Mouse (Mus musculus): ENCODE results near the gene Stk32c. TPM values are rescaled to one million over a fixed set of nuclear protein-coding genes. Genes with fewer than 3 reads are reported as not detected.

The Stk32c gene
- total and polyA plus RNA-seq, 2 experiments from 2014 or later = 0.42 TPM; not detected in 1

GRCm38 (mm10) chr7:139185971-139186370 is 27.1 kb downstream of the Stk32c start:
- TF ChIP-seq CTCF (IDR thresholded peaks at IDR 0.05; ENCODE audit: low read depth) = no peak
- no peak for TF ChIP-seq EP300 (IDR thresholded peaks at IDR 0.05; ENCODE audit: low read depth)
- WGBS = 50% methylated on average over 5 of the region's 5 CpGs
- H3K27ac ChIP-seq (ENCODE audit: low read depth) = no peak overlapping the region
- no peak for DNase-seq (ENCODE audit: low spot score)
- no peaks in the 10 kb centered on the region for H3K9me3 ChIP-seq (replicated peaks; ENCODE audit: control insufficient read depth, low read length)
- peaks cover 43% of the 10 kb centered on the region for H3K27me3 ChIP-seq (ENCODE audit: control insufficient read depth, insufficient read depth, low read length)
- H3K4me2 ChIP-seq (ENCODE audit: low read depth, low read length) = no peak overlapping the region
- H3K9ac ChIP-seq (replicated peaks; ENCODE audit: low read depth, low read length) = no peak overlapping the region
- no peaks in the 10 kb centered on the region for H3K4me1 ChIP-seq (ENCODE audit: control insufficient read depth, insufficient read depth)
- H3K36me3 ChIP-seq (replicated peaks; ENCODE audit: control insufficient read depth, insufficient read depth, low read length) = no peaks in the 10 kb centered on the region
- ATAC-seq (ENCODE audit: insufficient read depth, low read depth) = no peak
- H3K4me3 ChIP-seq (ENCODE audit: low read depth, low read length) = no peak overlapping the region

GRCm38 (mm10) chr7:139184846-139185245 is 28.3 kb downstream of the Stk32c start:
- ATAC-seq (ENCODE audit: insufficient read depth, low read depth) (no peak), DNase-seq (ENCODE audit: low spot score) (no peak)
- H3K9ac ChIP-seq (replicated peaks; ENCODE audit: low read depth, low read length) = no peak overlapping the region
- peaks cover 39% of the 10 kb centered on the region for H3K27me3 ChIP-seq (ENCODE audit: control insufficient read depth, insufficient read depth, low read length)
- no peak overlapping the region for H3K4me3 ChIP-seq (ENCODE audit: low read depth, low read length)
- no peak overlapping the region for H3K27ac ChIP-seq (ENCODE audit: low read depth)
- no peaks in the 10 kb centered on the region for H3K4me1 ChIP-seq (ENCODE audit: control insufficient read depth, insufficient read depth)
- H3K36me3 ChIP-seq (replicated peaks; ENCODE audit: control insufficient read depth, insufficient read depth, low read length) = no peaks in the 10 kb centered on the region
- 75% methylated on average over 7 of the region's 7 CpGs for WGBS
- H3K9me3 ChIP-seq (replicated peaks; ENCODE audit: control insufficient read depth, low read length) = 0 out of 2 replicates have a peak, but pooled peaks cover 2% of the 10 kb centered on the region
- TF ChIP-seq EP300 (IDR thresholded peaks at IDR 0.05; ENCODE audit: low read depth) (no peak), CTCF (IDR thresholded peaks at IDR 0.05; ENCODE audit: low read depth) (no peak)
- H3K4me2 ChIP-seq (ENCODE audit: low read depth, low read length) = no peak overlapping the region

GRCm38 (mm10) chr7:139184396-139184795 is 28.7 kb downstream of the Stk32c start:
- H3K27me3 ChIP-seq (ENCODE audit: control insufficient read depth, insufficient read depth, low read length) = peaks cover 39% of the 10 kb centered on the region
- H3K9me3 ChIP-seq (replicated peaks; ENCODE audit: control insufficient read depth, low read length) = 0 out of 2 replicates have a peak, but pooled peaks cover 3% of the 10 kb centered on the region
- H3K4me2 ChIP-seq (ENCODE audit: low read depth, low read length) = no peak overlapping the region
- no peaks in the 10 kb centered on the region for H3K4me1 ChIP-seq (ENCODE audit: control insufficient read depth, insufficient read depth)
- DNase-seq (ENCODE audit: low spot score) (no peak), ATAC-seq (ENCODE audit: insufficient read depth, low read depth) (no peak)
- H3K27ac ChIP-seq (ENCODE audit: low read depth) = no peak overlapping the region
- WGBS = 67% methylated on average over 4 of the region's 4 CpGs
- H3K36me3 ChIP-seq (replicated peaks; ENCODE audit: control insufficient read depth, insufficient read depth, low read length) = no peaks in the 10 kb centered on the region
- TF ChIP-seq CTCF (IDR thresholded peaks at IDR 0.05; ENCODE audit: low read depth) (no peak), EP300 (IDR thresholded peaks at IDR 0.05; ENCODE audit: low read depth) (no peak)
- H3K4me3 ChIP-seq (ENCODE audit: low read depth, low read length) = no peak overlapping the region
- H3K9ac ChIP-seq (replicated peaks; ENCODE audit: low read depth, low read length) = no peak overlapping the region

GRCm38 (mm10) chr7:139180058-139180457 is 33.0 kb downstream of the Stk32c start:
- WGBS = 84% methylated on average over 3 of the region's 3 CpGs
- ATAC-seq (ENCODE audit: insufficient read depth, low read depth) = no peak
- no peak for TF ChIP-seq CTCF (IDR thresholded peaks at IDR 0.05; ENCODE audit: low read depth)
- no peak for TF ChIP-seq EP300 (IDR thresholded peaks at IDR 0.05; ENCODE audit: low read depth)

GRCm38 (mm10) chr7:139179299-139179698 is 33.8 kb downstream of the Stk32c start:
- Histone ChIP-seq H3K27ac (ENCODE audit: low read depth) (no peak overlapping the region), H3K4me2 (ENCODE audit: low read depth, low read length) (no peak overlapping the region), H3K4me3 (ENCODE audit: low read depth, low read length) (no peak overlapping the region), H3K4me1 (ENCODE audit: control insufficient read depth, insufficient read depth) (no peaks in the 10 kb centered on the region), H3K9ac (replicated peaks; ENCODE audit: low read depth, low read length) (no peak overlapping the region), H3K27me3 (ENCODE audit: control insufficient read depth, insufficient read depth, low read length) (no peaks in the 10 kb centered on the region), H3K36me3 (replicated peaks; ENCODE audit: control insufficient read depth, insufficient read depth, low read length) (no peaks in the 10 kb centered on the region), H3K9me3 (replicated peaks; ENCODE audit: control insufficient read depth, low read length) (0 out of 2 replicates have a peak, but pooled peaks cover 3% of the 10 kb centered on the region)
- DNase-seq (ENCODE audit: low spot score) (no peak), ATAC-seq (ENCODE audit: insufficient read depth, low read depth) (no peak)
- no peak for TF ChIP-seq CTCF (IDR thresholded peaks at IDR 0.05; ENCODE audit: low read depth)
- TF ChIP-seq EP300 (IDR thresholded peaks at IDR 0.05; ENCODE audit: low read depth) = no peak
- WGBS = 70% methylated on average over 5 of the region's 5 CpGs

More at GRCm38 (mm10) chr7:139180058-139180457, 33.0 kb downstream of the Stk32c start:
- no peak overlapping the region for H3K27ac ChIP-seq (ENCODE audit: low read depth)
- no peaks in the 10 kb centered on the region for H3K36me3 ChIP-seq (replicated peaks; ENCODE audit: control insufficient read depth, insufficient read depth, low read length)
- H3K4me3 ChIP-seq (ENCODE audit: low read depth, low read length) = no peak overlapping the region
- H3K27me3 ChIP-seq (ENCODE audit: control insufficient read depth, insufficient read depth, low read length) = 0 out of 2 replicates have a peak, but pooled peaks cover 3% of the 10 kb centered on the region
- no peak overlapping the region for H3K4me2 ChIP-seq (ENCODE audit: low read depth, low read length)
- H3K4me1 ChIP-seq (ENCODE audit: control insufficient read depth, insufficient read depth) = no peaks in the 10 kb centered on the region
- no peak for DNase-seq (ENCODE audit: low spot score)
- no peak overlapping the region for H3K9ac ChIP-seq (replicated peaks; ENCODE audit: low read depth, low read length)
- 0 out of 2 replicates have a peak, but pooled peaks cover 3% of the 10 kb centered on the region for H3K9me3 ChIP-seq (replicated peaks; ENCODE audit: control insufficient read depth, low read length)

- DNase-seq (ENCODE audit: low spot score) = no peak
- Histone ChIP-seq H3K4me3 (ENCODE audit: low read depth, low read length) (no peak overlapping the region), H3K9me3 (replicated peaks; ENCODE audit: control insufficient read depth, low read length) (peaks cover 11% of the 10 kb centered on the region), H3K27ac (ENCODE audit: low read depth) (no peak overlapping the region), H3K9ac (replicated peaks; ENCODE audit: low read depth, low read length) (no peak overlapping the region), H3K4me1 (ENCODE audit: control insufficient read depth, insufficient read depth) (no peaks in the 10 kb centered on the region), H3K4me2 (ENCODE audit: low read depth, low read length) (no peak overlapping the region), H3K27me3 (ENCODE audit: control insufficient read depth, insufficient read depth, low read length) (no peaks in the 10 kb centered on the region), H3K36me3 (replicated peaks; ENCODE audit: control insufficient read depth, insufficient read depth, low read length) (no peaks in the 10 kb centered on the region)
- WGBS = 53% methylated on average over 4 of the region's 4 CpGs
- TF ChIP-seq CTCF (IDR thresholded peaks at IDR 0.05; ENCODE audit: low read depth) = no peak
- no peak for TF ChIP-seq EP300 (IDR thresholded peaks at IDR 0.05; ENCODE audit: low read depth)
- no peak for ATAC-seq (ENCODE audit: insufficient read depth, low read depth)
Measured at GRCm38 (mm10) chr7:139169143-139169542, 44.0 kb downstream of the Stk32c start.
